Mouse (Mus musculus) layer of hippocampus, adult 6 months (tissue): ENCODE measurements around the gene Armh2. TPM values are rescaled to one million over a fixed set of nuclear protein-coding genes. Genes with fewer than 3 reads are reported as not detected.

Source experiments
- long read RNA-seq, 2 experiments: library from polyadenylated mRNA; unstranded; transcript quantifications; one replicate each; pipeline ENCODE4 v2.0.0; 2019 to 2020
- polyA plus RNA-seq: library from polyadenylated mRNA; unstranded; fragments of <200 nt; fragmentation: Nextera tagmentation; gene quantifications from 2 replicates; pipeline ENCODE4 v1.2.3, GENCODE M21; 2021

The Armh2 gene
- polyA plus RNA-seq, result 0.23 TPM in 1 of 2 replicates, not detected in the other
- long read RNA-seq, experiment 1, result 0 reads
- long read RNA-seq, experiment 2, partial matches to known transcripts, result 0 of 1 reads
- long read RNA-seq, experiment 2, other reads (novel, unspliced or antisense), result 0 of 1 reads

GRCm38 (mm10) chr13:24741028-24741427 is at the start of gene Armh2:
Gene Armh2 (plus strand): TSS chr13:24741232.

GRCm38 (mm10) chr13:24761403-24762227 is 20.6 kb downstream of the Armh2 start, which contains the start of gene Gmnn:
Gene Gmnn (minus strand): TSS chr13:24761923.

Other genes starting within 250 kb of the Armh2 start
- gene Ripor2, start 159.0 kb upstream of the Armh2 start, polyA plus RNA-seq, result 21.6 and 26.2 TPM in 2 replicates
- gene Gmnn, start 20.7 kb downstream of the Armh2 start, polyA plus RNA-seq, result 7.2 and 8.3 TPM in 2 replicates
- gene BC005537, start 60.4 kb downstream of the Armh2 start, polyA plus RNA-seq, result 8.7 and 10.4 TPM in 2 replicates
- gene Acot13, start 90.3 kb downstream of the Armh2 start, polyA plus RNA-seq, result 297 and 317 TPM in 2 replicates
- gene Tdp2, start 90.4 kb downstream of the Armh2 start, polyA plus RNA-seq, result 15.9 and 16.3 TPM in 2 replicates
- 6.2 and 6.3 TPM in 2 replicates for gene D130043K22Rik, start 103.9 kb downstream of the Armh2 start, polyA plus RNA-seq
- gene Aldh5a1, start 196.4 kb downstream of the Armh2 start, polyA plus RNA-seq, result 12.5 and 14.2 TPM in 2 replicates
- gene Gpld1, start 201.9 kb downstream of the Armh2 start, polyA plus RNA-seq, result 9.7 and 9.8 TPM in 2 replicates